Mouse (Mus musculus) small intestine, adult 2 months (tissue): ENCODE data around the gene Tmem107. TPM values are rescaled to one million over a fixed set of nuclear protein-coding genes. Genes with fewer than 3 reads are reported as not detected.

Experiments
- H3K27ac ChIP-seq: fragments of 200-500 bp; 2 replicates; pipeline ENCODE4 v1.5.1; 2012; ENCODE audit warnings: low read depth, low read length, control low read depth, inconsistent platforms; ENCODE audit not compliant: insufficient read depth
- H3K27me3 ChIP-seq: fragments of 200-500 bp; 2 replicates; pipeline ENCODE4 v1.6.1; 2012; ENCODE audit warnings: mild to moderate bottlenecking, moderate library complexity, low read length, inconsistent platforms; ENCODE audit not compliant: control insufficient read depth, insufficient read depth
- H3K36me3 ChIP-seq: fragments of 200-500 bp; 2 replicates; pipeline ENCODE4 v1.6.1; 2012; ENCODE audit warnings: mild to moderate bottlenecking, low read length, control low read depth, inconsistent platforms; ENCODE audit not compliant: control insufficient read depth, insufficient read depth
- H3K4me1 ChIP-seq: fragments of 200-500 bp; 2 replicates; pipeline ENCODE4 v1.6.1; 2012; ENCODE audit warnings: low read length, inconsistent platforms, mixed read lengths; ENCODE audit not compliant: control insufficient read depth, insufficient read depth, insufficient read length
- H3K4me3 ChIP-seq: fragments of 200-500 bp; 2 replicates; pipeline ENCODE4 v1.5.1; 2012; ENCODE audit warnings: low read depth, mild to moderate bottlenecking, control low read depth, inconsistent platforms, low read length, moderate library complexity
- CTCF ChIP-seq: fragments of 200-500 bp; IDR thresholded peaks from 2 replicates; pipeline ENCODE4 v1.5.1; 2012; ENCODE audit warnings: low read depth, mild to moderate bottlenecking, control low read depth, inconsistent platforms, low read length, moderate library complexity, mixed read lengths; ENCODE audit not compliant: insufficient replicate concordance, insufficient read length; ENCODE audit errors: extremely low read depth
- POLR2A ChIP-seq: fragments of 200-500 bp; IDR thresholded peaks from 2 replicates; pipeline ENCODE4 v1.6.1; 2012; ENCODE audit warnings: low read depth, mild to moderate bottlenecking, control low read depth, inconsistent platforms, low read length, moderate library complexity
- WGBS: fragments of 180-500 bp; shearing (Covaris S2); methylation state at CpG from one replicate; pipeline ENCODE4 v1.1.7; 2018; 5-methylcytosine and 5-hydroxymethylcytosine counted together
- polyA plus RNA-seq: library from polyadenylated mRNA; depleted of rRNA; stranded (reverse); fragments of >200 nt; gene quantifications from 2 replicates; pipeline ENCODE4 v1.2.3, GENCODE M21; 2012

The Tmem107 gene
- polyA plus RNA-seq, 1 experiment = 12.8 TPM

- Histone ChIP-seq H3K27ac (peak overlapping the region; percentile 57), H3K27me3 (no peaks in the 10 kb centered on the region), H3K36me3 (no peaks in the 10 kb centered on the region), H3K4me1 (peaks cover 12% of the 10 kb centered on the region), H3K4me3 (peak overlapping the region; percentile 83)
- WGBS = 1% methylated on average over 31 of the region's 31 CpGs
- TF ChIP-seq CTCF = no peak
- TF ChIP-seq POLR2A = peak; percentile 8; the same call in 1 of the 2 replicates
Measured at GRCm38 (mm10) chr11:69063413-69064201, 7.0 kb upstream of the Tmem107 start.

- no peaks in the 10 kb centered on the region for H3K36me3 ChIP-seq
- H3K4me3 ChIP-seq = peak overlapping the region; percentile 83
- WGBS = 76% methylated on average over 9 of the region's 9 CpGs
- no peaks in the 10 kb centered on the region for H3K27me3 ChIP-seq
- H3K4me1 ChIP-seq = peaks cover 12% of the 10 kb centered on the region
- TF ChIP-seq POLR2A (no peak), CTCF (no peak)
- H3K27ac ChIP-seq = no peak overlapping the region
Measured at GRCm38 (mm10) chr11:69064259-69065133, 6.1 kb upstream of the Tmem107 start.

GRCm38 (mm10) chr11:69065394-69065925 lies 5.1 kb upstream of the Tmem107 start:
- 71% methylated on average over 3 of the region's 3 CpGs for WGBS
- TF ChIP-seq POLR2A = no peak
- H3K4me1 ChIP-seq = peaks cover 12% of the 10 kb centered on the region
- no peak overlapping the region for H3K4me3 ChIP-seq
- no peaks in the 10 kb centered on the region for H3K36me3 ChIP-seq
- H3K27me3 ChIP-seq = no peaks in the 10 kb centered on the region
- no peak overlapping the region for H3K27ac ChIP-seq

- Histone ChIP-seq H3K36me3 (no peaks in the 10 kb centered on the region), H3K27me3 (no peaks in the 10 kb centered on the region), H3K4me3 (peak overlapping the region; percentile 53), H3K4me1 (peaks cover 12% of the 10 kb centered on the region; the same call in 1 of the 2 replicates), H3K27ac (no peak overlapping the region)
- 4% methylated on average over 29 of the region's 29 CpGs for WGBS
- no peak for TF ChIP-seq POLR2A
- TF ChIP-seq CTCF = no peak
Measured at GRCm38 (mm10) chr11:69066163-69066861, 4.3 kb upstream of the Tmem107 start.

- H3K36me3 ChIP-seq = no peaks in the 10 kb centered on the region
- H3K27me3 ChIP-seq = no peaks in the 10 kb centered on the region
- WGBS = 5% methylated on average over 8 of the region's 8 CpGs
- no peak overlapping the region for H3K4me3 ChIP-seq
- TF ChIP-seq CTCF (peak; percentile 85; the same call in 1 of the 2 replicates), POLR2A (no peak)
- peaks cover 10% of the 10 kb centered on the region; the same call in 1 of the 2 replicates for H3K4me1 ChIP-seq
- H3K27ac ChIP-seq = peak overlapping the region; percentile 70; the same call in 1 of the 2 replicates
Measured at GRCm38 (mm10) chr11:69066956-69067355, 3.6 kb upstream of the Tmem107 start.

GRCm38 (mm10) chr11:69067601-69068000 lies 3.0 kb upstream of the Tmem107 start:
- Histone ChIP-seq H3K36me3 (no peaks in the 10 kb centered on the region), H3K27me3 (no peaks in the 10 kb centered on the region), H3K27ac (peak overlapping the region; percentile 70), H3K4me3 (no peak overlapping the region), H3K4me1 (peaks cover 10% of the 10 kb centered on the region; the same call in 1 of the 2 replicates)
- WGBS = 26% methylated on average over 6 of the region's 6 CpGs
- no peak for TF ChIP-seq POLR2A
- no peak for TF ChIP-seq CTCF
